Mouse (Mus musculus): ENCODE results near the gene Gm20518.

The Gm20518 gene

DNA sequence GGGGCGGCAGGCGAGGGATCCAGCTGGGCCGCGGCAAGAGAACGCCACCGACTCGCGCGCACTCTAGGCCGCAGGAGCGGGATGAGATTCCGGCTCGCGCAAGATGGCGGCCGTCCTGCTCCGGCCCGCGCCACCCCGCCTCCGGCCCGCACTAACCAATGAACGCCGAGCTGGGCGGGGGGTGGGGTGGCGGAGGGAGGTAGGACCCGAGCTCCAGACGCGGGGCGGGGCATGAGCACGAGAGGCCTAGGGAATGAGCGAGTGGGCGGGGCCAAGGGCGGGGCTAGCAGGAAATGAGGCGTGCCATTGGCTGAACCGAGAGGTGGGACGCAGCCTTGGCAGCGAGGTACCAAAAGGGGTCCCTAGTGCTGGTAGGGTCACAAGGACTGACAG is at the start of gene Gm20518:
TSS of gene Gm20518 (minus strand) at position 105 of the 393 bp plus-strand sequence.
- DNase-seq (ENCODE audit: low read depth, low spot score), result peak; percentile 97

DNA sequence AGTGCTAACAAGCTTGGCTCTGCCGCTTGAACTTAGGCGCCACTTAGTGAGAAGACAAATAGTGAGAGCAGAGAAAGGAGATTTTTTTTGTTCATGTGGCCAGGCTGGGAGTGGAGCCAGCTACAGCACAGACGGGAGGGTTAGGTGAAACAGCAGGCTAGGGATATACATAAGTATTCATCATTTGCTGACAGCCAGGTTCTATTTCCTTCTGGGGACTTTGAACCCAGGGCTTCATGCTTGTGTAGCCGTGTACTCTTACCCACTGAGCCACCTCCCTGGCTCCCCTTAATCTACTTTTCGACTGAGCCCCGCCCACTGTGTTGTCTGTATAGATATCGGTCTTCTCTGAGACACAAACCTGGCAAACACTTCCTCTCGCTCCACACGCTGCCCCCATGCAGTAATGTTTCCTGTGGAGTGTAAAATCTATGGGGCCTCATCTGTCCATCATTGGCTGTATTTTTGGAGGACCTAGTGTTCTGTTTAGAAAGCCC is 47.8 kb upstream of the Gm20518 start:
- DNase-seq (ENCODE audit: low read depth, low spot score), result peak; percentile 40

DNA sequence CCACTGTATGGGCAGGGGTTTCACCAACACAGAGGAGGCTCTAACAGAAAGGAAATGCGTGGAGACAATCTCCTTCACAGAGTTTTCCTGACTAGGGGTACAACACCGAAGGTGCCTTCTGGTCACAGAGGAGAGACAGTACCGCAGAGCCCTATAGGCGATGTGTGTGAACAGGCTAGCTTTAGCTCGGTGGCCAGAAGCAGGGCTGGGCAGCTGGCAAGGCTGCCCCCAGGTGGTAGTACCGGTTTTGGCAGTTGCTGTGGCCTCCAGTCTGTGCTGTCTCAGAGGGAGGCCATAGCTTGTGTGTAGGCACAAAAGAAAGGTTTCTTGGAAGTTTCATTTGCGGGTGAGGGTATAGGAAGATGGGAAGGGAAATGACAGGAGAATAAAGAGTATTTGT is 47.4 kb upstream of the Gm20518 start:
- peak; percentile 52 for DNase-seq (ENCODE audit: low read depth, low spot score)

DNA sequence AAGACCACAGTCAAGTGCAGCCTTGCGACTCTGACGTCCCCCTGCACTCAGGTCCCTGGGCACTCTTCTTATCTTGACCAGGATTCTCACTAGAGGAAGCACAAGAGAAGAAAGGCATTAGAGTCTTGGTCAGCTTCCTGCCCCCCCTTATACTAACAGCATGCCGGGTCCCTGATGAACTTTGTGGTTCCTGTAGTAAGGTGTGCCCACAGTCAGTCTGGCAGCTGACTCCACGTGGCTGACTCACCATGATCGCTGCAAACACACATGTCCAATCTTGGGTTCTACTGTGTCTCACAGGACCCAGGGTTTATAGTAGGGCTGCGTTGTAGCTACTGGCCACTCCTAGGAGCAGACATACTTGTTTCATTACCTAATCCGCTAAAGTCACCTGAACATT is 46.7 kb upstream of the Gm20518 start:
- no peak for DNase-seq (ENCODE audit: low read depth, low spot score)

DNA sequence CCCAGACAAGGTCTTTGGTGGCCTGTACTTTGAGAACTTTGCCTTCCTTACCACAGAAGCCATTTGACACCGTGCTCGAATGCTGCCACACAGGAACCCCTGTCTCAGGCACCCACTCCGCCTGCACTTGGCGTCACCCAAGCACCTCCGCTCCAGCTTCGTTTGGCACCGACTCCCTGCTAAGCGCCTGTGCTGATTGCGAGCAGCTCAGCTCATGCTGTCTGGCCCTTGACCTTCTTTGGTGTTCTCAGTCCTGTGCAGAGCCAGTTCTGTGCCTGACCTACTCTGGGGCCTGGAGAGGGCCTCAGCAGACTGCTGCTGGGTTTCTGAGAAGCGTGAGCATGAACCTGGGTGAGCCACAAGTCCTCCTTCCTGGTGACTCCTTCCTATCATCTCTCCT is 45.3 kb upstream of the Gm20518 start:
- DNase-seq (ENCODE audit: low read depth, low spot score), result no peak

DNA sequence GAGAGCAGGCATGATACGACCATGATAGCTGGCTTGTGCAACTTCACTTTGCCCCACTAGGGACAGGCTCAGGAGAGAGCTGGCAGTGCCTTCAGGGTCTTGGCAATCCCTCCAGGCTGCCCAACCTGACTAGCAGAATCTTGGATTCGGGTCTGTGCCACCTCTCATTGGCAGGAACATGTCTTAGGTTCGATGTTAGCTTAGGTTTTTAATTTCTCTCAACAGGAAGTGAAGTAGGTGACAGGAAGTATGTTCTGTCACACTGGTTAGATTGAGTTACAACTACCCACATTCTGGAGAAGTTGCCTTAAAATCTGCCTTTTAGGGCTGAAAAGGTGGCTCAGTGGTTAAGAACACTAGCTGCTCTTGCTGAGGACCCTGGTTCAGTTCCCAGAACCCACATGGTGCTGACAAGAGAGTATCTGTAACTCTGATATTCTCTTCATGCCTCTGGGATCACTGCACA is 43.0 kb upstream of the Gm20518 start:
- DNase-seq (ENCODE audit: low read depth, low spot score), result no peak

DNA sequence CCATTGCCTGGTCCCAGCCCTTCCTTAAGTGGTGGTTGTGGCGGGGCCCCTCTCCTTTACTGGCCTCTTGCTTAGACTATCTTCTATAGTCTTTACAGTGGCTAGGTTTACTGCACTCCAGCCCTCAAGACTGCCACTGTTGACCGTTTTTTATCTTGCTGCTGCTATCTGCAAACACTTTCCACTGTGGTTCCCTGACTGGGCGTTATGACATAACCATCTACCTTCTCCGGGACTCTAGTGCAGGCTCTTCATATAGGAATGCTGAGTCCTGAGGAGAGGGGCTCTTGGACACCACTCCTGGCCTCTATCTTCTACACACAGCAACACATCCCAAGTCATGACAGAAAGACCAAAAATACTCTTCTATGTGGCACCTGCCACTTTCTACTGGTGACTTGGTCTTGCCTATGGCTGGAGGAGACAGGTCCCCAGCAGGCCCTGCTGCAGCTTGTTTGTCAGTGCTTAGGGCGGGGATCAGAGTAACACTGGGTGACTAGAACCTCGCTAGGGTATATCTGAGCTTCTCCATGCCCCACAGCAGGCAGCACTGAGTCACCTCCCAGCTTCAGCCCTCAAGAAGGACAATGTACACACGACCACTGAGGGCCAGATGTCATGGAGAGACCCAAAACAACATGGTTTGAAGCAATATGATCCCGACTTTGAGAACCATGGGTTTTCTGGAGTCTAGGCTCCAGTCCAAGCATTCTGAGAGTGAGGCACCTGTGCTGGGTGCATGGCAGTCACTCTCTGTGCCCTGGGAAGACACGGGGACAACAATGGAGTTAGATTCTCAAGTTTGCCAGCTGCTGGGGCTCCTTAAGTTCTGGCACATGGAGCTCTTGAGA is 42.3 kb upstream of the Gm20518 start:
- no peak for DNase-seq (ENCODE audit: low read depth, low spot score)

DNA sequence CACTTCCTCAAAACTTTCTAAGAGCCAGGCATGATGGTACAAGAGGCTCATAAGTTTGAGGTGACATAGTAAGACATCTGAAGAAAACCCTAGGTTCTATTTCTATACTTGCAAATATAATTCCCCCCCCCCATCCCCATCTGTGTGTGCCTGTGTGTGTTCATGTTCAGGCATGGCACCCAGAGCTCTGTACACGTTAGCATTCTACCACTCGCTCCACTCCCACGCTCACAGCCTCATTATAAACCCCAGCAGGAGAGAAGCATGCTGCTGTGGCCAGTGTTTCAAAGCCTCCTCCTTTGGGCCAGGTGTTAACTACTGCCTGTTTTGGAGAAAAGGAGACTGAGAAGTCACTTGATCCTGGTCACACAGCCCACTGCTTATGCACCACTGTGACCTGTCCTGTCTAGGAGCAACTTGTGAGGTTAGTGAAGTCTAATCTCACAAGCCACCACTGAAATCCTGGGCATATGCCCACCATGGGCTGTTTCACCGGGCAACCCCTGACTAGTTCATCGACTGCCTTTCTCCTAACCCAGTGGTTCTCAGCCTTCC is 40.5 kb upstream of the Gm20518 start:
- no peak for DNase-seq (ENCODE audit: low read depth, low spot score)

DNA sequence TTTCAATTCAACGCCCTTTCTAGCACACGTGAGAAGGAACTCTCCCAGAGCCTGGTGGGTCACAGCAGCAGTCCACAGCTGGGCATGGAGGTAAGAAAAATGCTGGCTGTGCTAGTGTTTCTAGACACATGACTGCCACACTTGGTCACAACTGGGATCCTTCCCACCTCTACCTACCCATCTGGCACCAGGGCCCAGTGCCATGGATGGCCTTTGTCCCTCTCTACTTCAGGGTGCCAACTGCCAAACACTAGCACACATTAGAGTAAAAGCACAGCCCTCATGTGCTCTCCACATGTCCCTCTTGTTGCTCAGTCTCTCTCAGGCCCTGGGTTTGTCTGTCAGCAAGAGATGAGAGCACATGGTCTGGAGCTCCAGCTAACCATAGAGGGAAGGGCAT is 38.2 kb upstream of the Gm20518 start:
- no peak for DNase-seq (ENCODE audit: low read depth, low spot score)

DNA sequence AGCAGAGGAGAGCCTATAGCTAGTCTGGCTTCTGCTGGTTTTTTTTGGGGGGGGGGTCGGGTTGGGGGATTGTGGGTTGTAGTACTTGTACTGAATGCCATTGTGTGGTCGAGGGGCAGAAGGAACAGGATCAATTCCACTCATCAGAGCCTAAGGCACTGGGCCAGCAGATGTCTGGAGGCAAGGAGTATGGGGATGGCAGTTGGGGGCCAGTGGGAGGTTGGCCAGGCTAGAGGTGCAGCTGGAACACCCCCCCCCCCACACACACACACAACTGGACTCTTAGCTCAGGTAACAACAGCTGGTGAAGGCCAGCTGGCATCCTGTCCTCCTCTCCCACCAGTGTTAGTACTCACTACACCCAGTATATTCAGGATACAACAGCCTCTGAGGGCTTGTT is 37.7 kb upstream of the Gm20518 start:
- DNase-seq (ENCODE audit: low read depth, low spot score), result no peak

DNA sequence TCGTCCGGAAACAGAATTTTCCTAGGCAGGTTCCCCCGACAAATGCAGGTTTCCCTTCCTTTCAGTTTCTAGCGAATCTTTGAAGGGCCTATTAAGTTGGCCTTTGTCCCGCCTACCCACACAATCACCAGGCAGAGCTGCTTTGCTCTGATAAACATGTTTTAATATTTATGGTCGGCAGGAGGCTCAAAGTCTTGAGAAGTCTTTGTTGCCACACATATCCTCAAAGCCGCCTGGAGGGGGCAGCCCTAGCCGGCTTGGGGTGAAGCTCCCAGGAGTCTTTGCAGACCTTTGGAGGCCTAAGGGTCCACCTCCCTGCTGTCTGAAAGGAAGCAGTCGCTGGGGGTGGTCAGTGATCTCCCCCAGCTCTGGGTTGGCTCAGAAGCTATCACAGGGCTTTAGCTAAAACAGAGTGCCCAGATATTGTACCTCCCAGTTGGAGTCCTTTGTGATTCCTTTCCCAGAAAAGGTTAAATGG is 37.2 kb upstream of the Gm20518 start:
- peak; percentile 40 for DNase-seq (ENCODE audit: low read depth, low spot score)

DNA sequence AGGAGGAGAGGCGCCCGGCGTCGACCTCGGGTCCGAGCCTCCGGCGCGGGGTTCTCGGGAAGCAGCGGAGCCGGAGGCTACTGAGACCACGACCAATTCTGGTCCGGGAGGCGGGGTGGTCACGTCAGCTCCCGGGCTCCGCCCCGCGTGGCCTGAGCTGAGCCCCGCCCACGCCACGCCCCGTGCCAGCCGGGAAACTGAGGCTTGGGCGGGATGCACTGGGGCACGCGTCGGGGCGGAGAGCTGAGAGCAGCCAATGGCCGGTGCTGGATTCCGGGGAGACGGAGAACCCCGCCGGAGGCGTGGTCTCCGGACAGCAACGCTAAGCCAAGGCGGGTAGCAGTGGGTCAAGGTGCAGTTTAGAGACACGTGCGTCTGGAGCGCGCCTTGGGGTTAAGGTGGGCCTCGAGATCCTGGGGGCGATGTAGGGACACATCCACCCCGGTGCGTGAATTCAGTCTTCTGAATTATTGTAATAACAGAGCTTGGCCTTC is 36.7 kb upstream of the Gm20518 start, which contains the start of gene Slc25a1:
TSS of gene Slc25a1 (minus strand) at position 133 of the 494 bp plus-strand sequence.
- peak; percentile 59 for DNase-seq (ENCODE audit: low read depth, low spot score)

DNA sequence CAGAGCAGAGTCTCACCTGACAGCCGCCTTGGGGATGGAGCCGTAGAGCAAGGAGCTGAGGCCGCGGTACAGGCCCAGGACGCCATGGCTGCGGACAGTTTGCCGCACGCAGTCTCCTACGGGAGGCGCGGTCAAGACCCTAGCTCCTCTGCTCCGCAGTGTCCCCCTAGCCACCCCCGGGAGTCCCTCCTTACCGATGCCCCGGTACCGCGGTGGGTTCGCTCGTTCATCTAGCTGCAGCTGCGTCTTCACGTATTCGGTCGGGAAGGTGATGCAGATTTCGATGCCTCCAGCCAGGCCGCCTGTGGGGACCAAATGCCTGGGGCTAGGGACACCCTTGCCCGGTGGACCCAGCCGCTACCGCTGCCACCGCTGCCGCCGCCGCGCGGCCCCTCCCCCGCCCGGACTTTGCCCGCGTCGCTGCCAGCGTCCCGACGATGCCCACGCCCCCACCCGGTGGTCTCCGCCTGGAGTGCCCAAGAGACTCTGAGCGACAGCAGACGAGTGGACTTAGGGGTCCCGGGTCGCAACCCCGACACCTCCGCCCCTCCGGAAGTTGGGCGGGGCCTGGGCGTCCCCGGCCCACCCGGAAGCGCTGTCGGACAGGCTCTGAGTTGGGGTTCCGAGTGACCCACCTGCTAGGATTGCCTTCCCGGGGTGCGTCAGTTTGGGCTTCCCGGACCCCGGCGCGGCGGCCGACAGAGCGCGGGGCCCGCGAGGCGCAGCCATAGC is 36.0 kb upstream of the Gm20518 start:
- no peak for DNase-seq (ENCODE audit: low read depth, low spot score)

DNA sequence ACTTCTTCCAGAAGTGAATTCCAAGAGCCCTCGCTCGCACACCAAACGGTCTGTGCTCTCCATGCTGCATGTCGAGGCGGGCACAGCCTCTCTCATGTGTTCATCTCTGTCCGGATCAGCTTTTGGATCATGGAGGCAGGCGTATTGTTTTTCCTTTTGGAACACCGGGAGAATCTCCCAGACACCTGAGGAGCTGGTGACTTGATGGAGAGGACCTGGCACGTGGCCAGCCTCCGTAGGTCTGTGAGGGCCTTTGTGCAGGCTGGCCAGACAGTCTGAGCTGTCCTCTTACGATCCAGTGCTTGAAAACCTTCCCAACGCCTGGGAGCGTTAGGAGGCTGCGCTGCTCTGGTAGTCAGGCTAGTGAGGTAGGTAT is 30.7 kb upstream of the Gm20518 start:
- DNase-seq (ENCODE audit: low read depth, low spot score), result no peak

DNA sequence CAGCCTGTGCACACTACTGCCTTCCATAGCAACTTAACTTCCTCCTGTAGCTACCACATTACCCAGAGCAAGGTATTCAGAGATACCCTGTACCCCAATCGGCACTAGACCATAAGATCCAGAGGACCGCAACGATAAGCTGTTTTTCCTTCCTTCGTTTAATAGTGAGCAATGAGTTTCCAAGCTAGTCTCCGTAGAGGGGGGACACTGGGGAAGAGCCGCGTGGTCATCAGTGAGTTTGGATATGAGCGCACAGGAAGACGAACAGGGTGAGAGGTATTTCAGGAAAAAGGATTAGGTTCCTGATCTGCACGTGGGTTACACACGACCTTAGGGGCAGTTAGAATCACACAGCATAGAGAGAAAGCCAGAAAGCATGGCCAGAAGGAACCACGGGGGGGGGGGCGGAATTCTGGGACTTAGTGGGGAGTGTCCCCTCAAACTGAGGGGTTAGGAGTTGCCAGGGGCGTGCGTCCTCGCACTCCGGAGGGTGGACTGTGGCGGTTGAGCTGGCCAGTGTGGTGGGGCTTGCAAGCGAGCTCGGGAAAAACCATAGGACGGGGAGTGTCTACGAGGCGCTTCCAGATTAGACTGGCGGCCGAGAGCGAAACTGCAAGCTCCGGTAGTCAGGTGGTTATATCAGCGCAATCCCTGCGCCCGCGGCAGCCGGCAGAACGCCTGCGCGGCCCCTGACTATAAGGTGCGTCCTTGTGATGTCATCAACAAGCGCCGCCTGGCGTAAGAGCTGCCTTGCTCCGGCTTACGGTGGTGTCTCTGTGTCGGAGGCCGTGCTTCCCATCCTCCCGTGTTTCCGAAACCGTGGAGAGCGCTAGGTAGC is 30.1 kb upstream of the Gm20518 start:
- DNase-seq (ENCODE audit: low read depth, low spot score), result peak; percentile 89

DNA sequence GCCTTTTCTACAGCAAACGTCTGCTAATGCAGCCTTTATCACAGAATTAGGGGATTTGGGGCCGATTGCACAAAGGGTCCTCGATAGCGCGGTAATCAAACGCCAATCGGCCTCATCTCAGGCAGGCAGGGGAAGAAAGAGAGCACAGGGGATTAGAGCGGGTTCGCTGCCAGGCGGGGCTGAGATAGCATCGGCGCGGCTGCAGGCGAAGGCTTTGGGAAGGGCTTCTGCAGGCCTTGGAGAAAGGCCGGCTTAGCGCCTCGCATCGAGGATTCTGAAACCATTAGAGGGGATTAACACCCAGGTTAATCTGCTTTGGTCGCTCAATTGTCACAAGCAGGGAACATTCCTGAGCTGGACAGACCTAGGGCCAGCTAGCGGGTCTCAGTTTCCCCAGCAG is 29.1 kb upstream of the Gm20518 start:
- DNase-seq (ENCODE audit: low read depth, low spot score), result no peak

DNA sequence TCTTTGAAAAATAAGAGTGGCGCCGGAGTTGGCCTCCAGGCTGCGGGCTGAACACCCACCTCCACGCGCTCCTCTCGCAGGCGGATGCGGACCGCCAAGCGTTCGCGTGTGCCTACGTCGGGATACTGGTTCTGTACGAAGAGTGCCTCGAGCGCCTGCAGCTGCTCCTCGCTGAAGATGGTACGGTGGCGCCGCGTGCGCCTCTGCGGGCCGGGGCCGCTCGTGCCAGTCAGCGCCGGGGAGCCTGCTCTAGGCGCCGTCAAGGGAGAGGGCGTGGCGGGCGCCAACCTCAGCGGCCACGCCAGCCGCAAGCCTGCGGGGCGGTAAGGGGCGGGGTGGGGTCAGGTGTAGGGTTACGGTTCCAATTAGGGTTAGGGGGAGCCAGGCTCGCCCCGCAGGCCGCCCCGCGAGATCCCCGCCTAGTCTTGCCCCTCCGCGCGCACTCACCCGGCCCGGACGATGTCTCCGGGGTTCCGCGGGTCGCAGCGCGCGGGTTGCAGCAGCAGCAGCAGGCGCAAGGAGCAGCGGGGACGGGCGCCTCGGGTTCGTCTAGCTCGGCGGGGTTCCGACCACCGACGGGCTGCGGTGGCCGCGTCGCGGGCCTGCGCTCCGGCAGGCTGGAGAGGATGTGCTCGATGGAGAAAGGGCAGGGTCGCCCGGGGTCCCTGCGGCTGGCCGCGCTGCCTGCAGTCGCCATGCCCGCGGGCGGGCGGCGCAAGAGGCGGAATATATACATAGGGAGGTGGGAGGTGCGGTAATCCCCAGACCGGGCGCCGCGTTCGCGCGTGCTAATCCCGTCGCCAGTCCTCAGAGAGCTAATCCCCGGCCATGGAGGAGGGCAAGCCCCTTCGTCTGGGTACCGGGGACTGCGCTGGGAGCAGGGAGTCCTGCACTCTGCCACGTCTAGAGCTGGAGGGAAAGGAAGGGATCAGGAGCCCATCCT is 23.1 kb upstream of the Gm20518 start, which contains the start of gene Gsc2:
TSS of gene Gsc2 (minus strand) at position 753 of the 943 bp plus-strand sequence.
- no peak for DNase-seq (ENCODE audit: low read depth, low spot score)

DNA sequence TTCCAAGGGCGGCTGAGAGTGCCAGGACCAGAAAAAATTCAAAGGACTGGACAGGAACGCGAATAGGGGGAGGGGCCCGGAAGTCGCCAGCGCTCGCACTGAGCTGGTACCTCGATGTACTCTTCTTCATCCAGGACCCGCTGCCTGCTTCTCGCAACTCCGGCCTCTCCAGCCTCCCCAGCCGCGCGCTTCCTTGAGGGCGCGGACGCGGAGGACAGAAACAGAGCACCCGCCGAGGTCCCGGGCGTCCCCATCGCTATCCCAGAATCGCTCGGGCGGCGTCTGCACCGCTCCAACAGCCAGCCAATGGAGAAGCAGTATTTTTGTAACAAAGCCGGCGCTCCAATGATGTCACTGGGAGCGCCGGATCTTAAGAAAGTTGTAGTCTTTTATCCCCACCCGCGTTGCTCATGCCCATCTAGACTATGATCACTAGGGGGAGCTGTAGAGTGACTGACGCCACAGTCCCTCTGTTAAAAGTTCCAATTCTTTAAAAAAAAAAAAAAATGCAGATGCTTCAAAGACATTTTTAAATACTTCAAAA is 19.7 kb upstream of the Gm20518 start, which contains the start of gene Ess2:
TSS of gene Ess2 (minus strand) at position 297 of the 544 bp plus-strand sequence.
- peak; percentile 91 for DNase-seq (ENCODE audit: low read depth, low spot score)

DNA sequence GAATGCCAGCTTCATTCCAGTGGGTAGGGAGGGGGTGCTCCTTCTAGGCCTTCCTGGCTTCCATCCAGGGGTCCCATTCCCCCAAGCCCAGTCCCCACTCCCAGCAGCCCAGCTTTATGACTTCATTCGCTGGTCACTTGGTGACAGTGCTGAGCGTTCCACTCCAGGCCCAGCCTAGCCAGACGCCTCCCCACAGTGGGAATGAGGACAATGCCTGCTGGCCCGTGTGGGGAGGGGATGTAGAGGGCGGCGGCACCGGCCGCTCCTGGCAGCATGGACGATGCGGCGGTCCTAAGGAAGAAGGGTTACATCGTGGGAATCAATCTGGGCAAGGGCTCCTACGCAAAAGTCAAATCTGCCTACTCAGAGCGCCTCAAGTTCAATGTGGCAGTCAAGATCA is 7.0 kb upstream of the Gm20518 start, which contains the start of the genes Dgcr2 and Tssk2:
TSS of gene Dgcr2 (minus strand) at position 101 of the 400 bp plus-strand sequence.
TSS of gene Tssk2 (plus strand) at position 176 of the 400 bp plus-strand sequence.
- DNase-seq (ENCODE audit: low read depth, low spot score), result no peak
